Mouse (Mus musculus) left cerebral cortex, postnatal 14 days (tissue): ENCODE measurements around the gene Igf1r. TPM values are rescaled to one million over a fixed set of nuclear protein-coding genes. Genes with fewer than 3 reads are reported as not detected.
A peak's percentile ranks its signal among the peaks of the same experiment; 100 is the strongest.

Experiments used
- DNase-seq, 2 experiments: peaks; one replicate each; pipeline ENCODE4 v3.0.0; 2021 to 2022; ENCODE audit warnings: low spot score in 2 of 2, mixed read lengths in 1 of 2
- intact Hi-C: fragments of 180-260 bp; cut with DNase I; formaldehyde crosslinking; loops from one replicate; pipeline ENCODE4 v1.15.1; 2025
- total RNA-seq, 2 experiments: library from RNA; stranded (reverse); gene quantifications; 2 replicates each; pipeline ENCODE4 v1.2.3; 2021

The Igf1r gene
- total RNA-seq, 2 experiments from 2014 or later = 39.0 to 49.5 TPM

DNA sequence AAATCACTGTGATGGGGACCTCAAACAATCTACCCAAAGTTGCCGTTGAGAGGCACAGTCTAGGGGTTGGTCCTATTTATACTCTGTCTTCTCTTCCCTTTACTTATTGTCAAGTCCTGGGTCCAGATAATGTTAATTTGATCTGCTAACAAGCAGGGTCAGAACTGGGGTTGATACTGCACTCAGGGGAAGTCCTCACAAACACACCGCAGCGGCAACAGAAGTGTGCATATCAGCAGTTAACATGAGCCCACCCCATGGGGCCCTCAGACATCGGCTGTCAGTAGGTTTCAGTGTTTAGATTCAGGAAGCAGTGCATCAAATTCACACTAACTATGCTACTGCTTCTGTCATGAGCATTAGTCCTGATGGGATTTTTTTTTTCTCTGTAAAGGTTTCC, 75.5 kb downstream of the Igf1r start:
- intact Hi-C loops = no loop called here
- no peak for DNase-seq

DNA sequence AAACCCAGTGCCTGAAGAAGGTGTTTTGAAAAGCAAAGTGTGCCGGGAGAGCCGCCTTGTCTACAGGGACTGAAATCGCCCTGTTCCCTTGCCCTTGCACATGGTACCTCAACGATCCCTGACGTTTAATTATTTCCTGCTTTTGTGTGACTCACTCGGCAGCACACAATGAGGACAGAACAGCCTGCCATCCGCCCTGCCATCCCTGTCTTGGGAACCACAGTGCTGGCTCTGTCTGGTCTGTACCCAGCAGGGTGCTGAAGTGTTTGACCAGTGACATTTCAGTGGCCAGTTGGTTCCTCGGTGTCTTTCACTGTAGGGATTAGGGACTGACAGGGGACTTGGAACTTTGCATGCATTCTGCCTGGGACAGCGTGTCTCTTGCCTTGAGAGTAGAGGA, 78.2 kb downstream of the Igf1r start:
- no peak for DNase-seq
- intact Hi-C loops = no loop called here

DNA sequence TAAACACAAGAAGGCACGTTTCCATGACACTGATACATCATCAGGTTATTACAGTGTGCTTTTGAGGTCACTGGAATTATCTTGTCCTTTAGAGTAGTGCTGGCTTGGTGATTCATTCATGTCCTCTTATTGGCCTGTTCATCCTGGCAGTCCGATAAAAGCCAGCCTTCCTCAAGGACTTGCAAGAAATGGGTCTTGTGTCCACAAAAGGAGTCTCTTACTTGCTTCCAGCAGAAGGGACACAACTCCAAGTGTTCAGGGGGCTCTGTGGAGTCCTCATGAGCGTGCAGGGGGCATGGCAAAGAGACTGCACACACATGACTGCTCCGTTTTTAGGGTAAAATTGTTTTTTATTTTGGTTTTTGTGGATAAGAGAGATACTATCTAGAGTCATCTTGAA, 83.9 kb downstream of the Igf1r start:
- intact Hi-C loops = no loop called here
- DNase-seq = no peak

DNA sequence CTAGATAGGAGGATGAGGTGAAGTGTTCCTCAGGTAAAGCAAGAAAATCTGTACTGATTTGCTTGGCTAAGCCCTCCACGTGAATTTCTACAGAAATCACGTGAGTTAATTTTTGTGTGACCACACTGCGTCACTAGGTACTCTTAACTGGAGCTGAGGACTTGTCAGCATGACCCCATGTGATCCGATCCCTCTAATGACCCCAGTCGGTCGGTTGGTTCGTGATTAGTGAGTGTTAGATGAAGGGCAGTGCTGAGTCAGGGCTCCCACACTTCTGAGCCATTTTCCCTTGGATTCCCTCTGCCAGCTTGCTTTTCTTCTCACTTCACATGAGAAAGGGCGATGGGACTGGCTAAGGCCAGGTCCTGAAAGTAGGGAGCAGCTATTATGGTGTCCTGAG, 86.2 kb downstream of the Igf1r start:
- intact Hi-C loops = no loop called here

DNA sequence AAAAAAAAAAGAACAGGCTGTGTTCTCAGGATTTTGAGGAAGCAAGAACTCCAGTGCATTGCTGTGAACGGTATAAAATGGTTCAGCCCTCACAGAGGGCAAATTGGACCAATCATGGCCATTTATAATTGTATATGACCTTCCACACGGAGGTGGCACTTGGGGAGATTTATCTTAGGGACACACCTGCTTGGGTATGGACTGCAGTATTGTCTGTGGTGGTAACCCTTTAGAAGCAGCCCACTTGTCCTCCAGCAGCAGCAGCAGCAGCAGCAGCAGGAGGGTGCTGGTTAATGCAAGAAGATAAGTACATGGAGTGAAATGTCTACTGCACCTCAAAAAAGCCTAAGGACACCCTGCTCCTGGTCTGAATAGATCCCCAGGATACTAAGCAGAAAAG, 86.9 kb downstream of the Igf1r start:
- DNase-seq = no peak
- intact Hi-C loops = no loop called here

More for the DNA sequence above, 86.2 kb downstream of the Igf1r start:
- DNase-seq = no peak

DNA sequence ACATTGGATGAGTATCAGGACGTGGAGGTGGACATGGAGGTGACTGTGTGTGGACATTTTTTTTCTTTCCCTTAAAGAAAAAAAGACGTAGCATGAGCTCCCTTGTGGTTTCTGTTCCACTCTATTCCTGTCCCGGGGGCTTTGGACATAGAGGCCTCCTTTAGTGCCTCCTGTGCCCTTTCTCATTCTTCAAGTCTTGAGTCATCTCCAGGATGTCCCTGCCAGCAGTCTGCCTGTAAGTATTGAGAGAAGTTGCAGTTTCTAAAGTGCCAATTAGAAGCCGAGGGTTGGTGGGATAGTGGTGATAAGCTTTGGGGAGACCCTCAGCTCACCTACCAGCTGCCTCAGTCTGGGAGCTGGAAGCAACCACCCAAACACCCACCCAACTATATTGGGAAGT, 92.0 kb downstream of the Igf1r start:
- no peak for DNase-seq
- intact Hi-C loops = no loop called here

DNA sequence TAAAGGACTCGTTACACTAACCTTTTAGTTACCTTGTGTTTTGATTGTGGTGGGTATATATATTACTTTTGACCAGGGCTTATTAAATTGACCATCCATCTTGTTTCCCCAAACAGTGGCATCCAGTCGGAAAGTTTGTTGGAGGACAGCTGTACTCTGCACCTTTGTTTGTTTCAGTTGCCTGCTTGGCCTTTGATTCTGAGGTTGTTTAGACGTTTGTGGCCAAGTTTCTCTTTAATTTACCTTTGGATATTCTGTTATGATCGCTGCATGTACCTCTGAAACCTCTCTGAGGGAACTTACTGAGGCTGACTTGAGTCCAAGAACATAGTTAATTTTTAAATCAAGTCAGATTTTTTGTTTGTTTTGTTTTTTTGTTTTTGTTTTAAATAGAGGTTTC, 94.5 kb downstream of the Igf1r start:
- DNase-seq = no peak
- intact Hi-C loops = no loop called here

DNA sequence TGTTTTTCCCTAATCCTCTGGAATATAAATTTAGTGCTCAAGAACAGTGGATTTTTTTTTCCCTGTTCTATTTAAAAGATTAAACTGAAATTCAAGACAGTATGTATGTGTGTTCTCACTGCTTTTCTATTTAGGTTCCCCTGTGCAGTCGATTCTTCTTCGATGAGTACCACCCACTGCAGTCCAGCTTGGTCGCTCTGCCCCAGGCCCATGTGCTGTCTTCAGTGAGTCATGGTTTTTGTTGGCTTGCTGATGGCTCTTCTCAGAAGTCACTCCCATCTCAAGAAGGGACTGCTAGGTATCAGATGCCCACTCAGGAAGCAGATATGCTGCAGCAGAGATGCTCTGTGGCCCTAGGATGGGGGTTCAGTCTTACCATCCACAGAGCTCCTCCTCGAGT, 95.9 kb downstream of the Igf1r start:
- DNase-seq = peak; percentile 27 to 38
- intact Hi-C loops = no loop called here

DNA sequence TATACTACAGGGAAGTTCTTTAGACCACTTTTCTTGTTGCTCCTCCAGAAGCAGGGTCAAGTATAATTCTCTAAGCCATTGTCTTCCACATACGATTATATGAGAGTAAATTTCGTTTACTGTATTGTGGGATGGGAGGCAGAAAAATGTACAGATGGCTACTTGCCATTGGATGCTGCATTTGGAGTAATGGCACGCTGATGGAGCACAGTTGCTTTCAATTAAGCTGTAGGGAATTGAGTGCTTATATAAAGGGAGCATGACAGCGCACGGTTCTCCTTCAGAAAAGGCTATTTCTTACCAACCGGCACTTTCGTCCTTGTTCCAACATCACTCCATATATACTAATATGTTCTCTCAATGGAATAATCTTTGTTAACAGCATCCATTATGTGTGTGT, 96.4 kb downstream of the Igf1r start:
- DNase-seq = no peak
- intact Hi-C loops = no loop called here

DNA sequence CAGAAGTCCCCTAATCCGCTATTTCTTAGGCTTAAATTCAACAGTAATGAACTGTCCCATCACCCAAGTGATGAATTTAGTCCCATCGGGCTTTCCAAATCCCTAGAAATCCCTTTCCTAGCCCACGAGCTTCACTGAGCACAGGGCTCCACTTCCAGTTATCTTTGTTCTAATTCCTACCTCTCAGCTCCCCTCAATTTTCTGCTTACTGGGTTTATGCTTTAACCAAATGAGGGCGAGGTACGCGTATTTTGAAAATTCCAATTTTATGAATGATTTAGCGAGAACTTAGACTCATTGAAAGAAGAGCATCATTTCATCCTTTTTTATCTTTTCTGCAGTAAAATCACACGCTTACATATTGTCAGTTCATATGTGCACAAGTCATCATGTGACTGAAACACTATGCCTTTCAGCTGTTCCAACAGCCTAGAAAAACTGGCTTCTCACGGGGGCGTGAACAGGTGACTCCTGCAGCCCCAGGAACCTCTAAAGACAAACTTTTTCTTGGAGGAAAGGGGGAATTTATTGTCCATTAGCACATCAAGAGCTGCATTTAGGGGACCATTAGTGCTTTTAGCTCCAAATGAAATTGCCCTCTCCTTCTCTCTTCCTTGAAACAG, 100.5 kb downstream of the Igf1r start:
- intact Hi-C loops = no loop called here
- DNase-seq = no peak

DNA sequence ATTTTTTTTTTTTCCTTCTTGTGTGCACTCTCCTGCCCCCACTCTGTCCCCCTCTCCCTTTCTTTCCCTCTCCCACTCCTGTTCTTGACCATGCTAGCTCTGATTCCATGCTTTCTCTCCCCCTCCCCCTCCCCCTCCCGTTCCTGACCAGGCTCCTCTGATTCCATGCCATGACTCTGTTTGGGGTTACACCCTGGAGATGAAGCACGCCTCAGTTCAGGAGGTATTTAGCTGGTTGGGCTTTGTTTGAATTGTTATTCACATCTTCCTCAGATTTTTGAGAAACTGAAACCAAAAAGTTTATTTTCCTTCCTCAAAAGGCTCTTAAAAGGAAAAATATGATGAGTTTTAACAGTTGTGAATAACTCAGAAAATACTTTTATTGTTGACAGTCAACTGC, 101.9 kb downstream of the Igf1r start:
- intact Hi-C loops = no loop called here
- no peak for DNase-seq

DNA sequence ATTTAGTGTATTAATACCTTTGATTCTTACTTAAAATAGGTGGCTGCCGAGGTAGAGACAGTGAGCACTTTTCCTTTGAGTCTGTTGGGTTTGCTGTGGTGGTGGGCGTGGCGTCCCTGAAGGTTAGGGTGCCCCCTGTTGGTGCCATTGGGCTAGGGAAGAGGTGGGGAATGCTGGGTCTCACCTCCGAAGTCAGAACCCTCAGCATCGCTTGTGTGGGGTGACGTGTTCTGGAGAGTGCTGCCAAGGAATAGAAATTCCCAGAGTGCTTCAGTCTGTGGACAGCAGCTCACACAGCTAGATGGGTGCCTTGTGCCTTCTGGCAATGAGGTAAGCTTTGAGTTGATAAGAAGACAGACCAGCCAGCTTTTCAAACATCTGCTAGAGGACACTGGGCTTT, 102.3 kb downstream of the Igf1r start:
- intact Hi-C loops = no loop called here
- no peak for DNase-seq

DNA sequence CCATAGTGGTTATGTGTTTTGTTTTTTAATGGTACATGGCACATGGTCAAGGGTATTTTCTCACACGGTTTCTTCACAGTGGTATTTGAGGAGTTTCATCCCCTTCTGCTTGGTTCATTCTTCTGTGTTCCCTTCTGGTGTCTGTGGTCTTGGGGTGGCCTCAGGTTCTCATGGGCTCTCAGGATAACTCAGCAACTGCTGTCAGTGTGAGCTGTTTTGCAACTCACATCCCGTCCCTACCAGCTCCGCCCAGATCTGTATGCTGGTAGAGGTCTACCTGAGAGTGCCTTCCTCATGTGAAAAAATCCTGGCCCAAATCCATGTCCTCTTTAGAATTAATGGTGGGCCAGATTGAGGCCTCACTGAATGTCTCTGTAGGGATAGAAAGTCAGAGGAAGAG, 104.4 kb downstream of the Igf1r start:
- intact Hi-C loops = no loop called here
- DNase-seq = no peak

DNA sequence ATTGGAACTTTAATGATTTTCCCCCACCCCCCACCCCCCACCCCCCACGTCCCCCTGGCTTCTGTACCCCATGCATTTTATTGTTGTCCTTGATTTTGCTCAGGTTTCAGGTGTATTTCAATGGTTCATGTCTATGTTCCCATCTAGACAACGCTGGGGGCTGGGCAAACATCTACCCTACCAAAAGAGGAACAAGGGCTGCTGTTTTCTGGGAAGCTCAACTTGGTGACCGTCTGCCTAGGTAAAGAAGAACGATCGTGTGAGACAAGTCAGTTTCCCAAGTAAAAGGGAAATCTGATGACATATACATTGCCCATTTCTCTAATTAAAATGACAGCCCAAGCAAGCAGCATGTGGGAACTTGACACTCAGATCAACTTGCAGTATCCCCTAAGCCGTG, 107.1 kb downstream of the Igf1r start:
- intact Hi-C loops = no loop called here
- DNase-seq = no peak

DNA sequence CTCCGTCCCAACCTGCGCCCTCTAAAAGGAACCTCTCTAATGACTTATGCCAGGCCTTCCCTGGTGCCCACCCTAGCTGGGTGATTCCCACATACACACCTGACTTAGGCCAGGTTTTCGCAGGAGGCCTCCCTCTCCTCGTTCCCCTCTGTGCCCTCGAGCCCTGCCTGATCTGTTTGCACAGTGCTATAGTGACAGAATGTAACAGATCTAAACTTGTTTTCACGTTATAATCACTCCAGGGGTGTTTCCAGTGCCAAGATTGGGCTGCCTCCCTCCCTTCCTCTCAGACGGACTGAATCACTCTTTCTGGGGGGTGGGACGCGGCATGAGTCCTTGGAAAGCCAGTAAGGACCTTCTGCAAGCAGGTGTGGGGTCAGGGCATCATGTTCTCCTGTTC, 108.8 kb downstream of the Igf1r start:
- intact Hi-C loops = no loop called here
- DNase-seq = no peak

DNA sequence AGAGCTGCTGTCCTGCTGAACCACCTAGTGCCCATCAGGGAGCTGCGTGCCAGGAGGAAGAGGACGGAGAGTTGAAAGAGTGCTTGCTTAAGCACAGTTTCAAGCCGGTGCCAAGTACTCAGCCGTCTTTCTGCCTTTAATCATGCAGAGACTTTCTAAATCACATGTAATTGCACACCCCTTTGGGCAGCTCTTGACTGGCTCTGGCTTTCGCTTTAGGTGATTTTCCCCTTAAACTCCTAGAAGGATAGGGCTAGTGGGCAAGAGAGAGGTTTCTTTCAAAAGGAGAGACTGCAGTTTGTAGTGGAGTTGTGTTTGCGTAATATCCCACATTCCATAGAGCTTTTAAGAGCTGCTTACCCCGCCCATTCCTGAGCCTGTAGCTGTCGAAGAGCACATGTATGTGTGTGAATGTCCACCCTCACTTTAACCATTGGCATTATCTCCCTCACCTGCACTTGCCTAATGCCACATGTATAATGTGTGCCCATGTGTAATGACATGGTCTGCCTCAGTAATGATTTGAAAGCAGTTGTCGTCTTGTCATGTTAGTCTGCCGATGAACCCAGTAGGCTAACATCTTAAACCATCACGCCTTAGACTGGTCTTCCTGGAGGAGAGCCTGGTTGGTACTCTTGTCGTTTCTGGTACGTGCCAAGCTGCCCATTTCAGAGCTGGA, 109.7 kb downstream of the Igf1r start:
- no peak for DNase-seq
- intact Hi-C loops = no loop called here

DNA sequence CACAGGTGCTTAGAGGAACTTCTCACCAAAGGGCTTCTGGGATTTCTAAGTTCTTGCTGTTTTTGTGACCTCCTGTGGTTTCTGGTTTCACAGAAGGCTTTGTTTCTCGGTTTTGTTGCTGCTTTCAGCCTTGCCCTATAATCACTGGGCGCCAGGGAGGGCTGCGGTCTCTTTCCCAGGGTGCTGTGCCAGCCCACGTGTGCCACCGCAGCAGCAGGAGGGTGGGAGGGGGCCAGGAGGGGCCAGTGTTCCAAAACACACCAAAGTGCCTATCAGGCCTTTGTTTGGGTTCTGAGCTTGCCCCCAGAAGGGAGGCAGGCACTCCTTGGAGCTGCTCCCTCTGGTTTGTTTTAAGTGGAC, 110.2 kb downstream of the Igf1r start:
- no peak for DNase-seq
- intact Hi-C loops = no loop called here

DNA sequence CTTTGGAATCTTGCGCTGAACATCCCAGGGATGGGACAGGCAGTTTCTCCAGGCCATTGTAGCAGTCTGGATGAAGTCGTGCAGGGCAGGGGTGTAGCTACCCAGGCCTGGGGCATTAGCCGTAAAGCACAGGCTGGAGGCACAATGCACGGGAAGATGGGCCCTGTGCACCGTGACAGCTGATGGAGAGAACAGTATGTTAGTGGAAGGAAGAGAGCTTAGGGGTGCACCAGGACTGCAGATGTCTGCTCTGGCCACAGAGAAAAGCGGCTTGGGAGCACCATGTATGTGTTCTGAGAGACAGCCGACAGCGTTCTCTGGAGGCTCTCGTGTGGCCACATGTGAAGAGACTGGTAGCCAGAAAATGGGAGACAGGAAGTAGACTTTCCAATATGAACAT, 111.1 kb downstream of the Igf1r start:
- no peak for DNase-seq
- intact Hi-C loops = no loop called here

DNA sequence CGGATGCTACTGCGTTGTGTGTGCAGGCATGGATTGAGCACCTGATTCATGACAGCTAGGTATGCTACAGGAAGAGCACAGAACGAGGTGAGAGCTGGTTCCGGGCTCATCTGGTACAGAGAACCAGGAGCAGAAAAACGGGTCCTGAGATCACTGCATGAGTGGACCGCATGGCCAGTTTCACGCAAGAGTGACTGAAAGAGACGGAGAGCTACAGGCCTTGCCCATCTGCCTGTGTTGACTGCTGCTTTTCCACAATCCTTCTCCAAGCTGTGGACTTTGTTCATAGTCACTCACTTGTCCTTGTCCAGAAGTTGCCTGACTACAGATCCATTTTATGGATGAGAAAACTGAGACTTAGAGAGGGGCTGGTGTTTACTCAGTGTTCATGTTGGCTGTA, 111.5 kb downstream of the Igf1r start:
- intact Hi-C loops = no loop called here
- DNase-seq = no peak

DNA sequence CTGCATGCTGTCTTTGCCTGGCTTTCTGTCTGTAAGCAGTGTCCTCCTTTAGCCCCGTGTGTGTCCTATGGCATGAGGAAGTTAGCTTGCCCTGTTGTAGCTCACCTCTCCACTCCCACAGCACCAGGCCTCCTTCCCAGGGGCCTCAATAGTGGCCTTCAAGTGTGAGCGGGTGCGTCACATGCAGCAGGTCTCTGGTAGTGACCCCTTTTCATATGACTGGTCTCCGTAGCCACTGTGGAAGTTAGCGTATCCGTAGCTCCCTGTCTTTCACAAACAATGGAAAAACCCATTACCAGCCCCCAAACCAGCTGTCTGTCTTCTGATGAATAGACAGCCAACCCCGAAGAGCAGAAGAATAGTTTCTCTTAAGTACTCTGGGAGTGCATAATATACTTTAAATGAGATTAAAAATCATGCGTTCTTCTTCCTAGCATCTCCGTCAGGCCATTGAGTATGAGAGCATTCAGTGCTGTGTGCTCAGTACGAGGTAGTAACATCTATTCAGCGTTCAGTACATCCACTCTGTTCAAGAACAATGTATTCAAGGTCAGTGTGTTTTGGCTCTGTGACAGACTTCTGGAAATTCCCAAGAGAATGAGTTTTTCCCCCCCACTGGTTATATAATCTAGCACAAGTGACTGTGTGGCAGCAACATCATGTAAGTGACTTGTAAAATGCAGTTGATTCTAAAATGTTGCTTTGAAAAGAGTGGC, 112.2 kb downstream of the Igf1r start:
- intact Hi-C loops = no loop called here
- DNase-seq = no peak

DNA sequence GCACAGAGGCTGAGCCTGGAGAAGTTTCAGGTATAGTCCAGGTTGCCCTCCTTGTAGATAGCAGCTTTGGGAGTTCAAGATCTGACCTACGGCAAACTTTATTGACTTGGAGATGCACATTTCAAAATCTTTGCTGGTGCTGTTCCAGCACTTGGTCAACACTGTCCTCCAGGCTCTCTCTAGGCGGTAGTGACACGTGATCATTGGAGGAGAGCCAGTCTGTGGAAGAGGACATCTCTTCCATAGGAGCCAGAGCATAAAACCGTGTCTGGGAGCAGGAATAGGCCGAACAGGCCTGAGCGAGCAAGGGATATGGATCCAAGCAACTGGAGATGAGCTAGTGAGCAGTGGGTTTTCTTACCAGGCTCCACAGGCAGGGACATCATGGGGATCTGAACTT, 113.3 kb downstream of the Igf1r start:
- DNase-seq = no peak
- intact Hi-C loops = no loop called here
